Mouse (Mus musculus): ENCODE results near the gene Pde4b. TPM values are rescaled to one million over a fixed set of nuclear protein-coding genes. Genes with fewer than 3 reads are reported as not detected.

Pde4b gene
- polyA plus RNA-seq, 1 experiment from 2014 or later, result 21.8 TPM

GRCm38 (mm10) chr4:102382763-102383505 is 295.6 kb downstream of the Pde4b start:
- WGBS, result 83% methylated on average over 1 of the region's 1 CpGs
- no peak overlapping the region for H3K9ac ChIP-seq
- no peaks in the 10 kb centered on the region for H3K4me1 ChIP-seq (replicated peaks)
- H3K27ac ChIP-seq (replicated peaks), result no peak overlapping the region
- H3K36me3 ChIP-seq, result no peaks in the 10 kb centered on the region
- no peak overlapping the region for H3K4me3 ChIP-seq
- no peaks in the 10 kb centered on the region for H3K27me3 ChIP-seq
- H3K4me2 ChIP-seq, result no peak overlapping the region
- no peaks in the 10 kb centered on the region for H3K9me3 ChIP-seq
- ATAC-seq (ENCODE audit: low read depth), result no peak

DNA sequence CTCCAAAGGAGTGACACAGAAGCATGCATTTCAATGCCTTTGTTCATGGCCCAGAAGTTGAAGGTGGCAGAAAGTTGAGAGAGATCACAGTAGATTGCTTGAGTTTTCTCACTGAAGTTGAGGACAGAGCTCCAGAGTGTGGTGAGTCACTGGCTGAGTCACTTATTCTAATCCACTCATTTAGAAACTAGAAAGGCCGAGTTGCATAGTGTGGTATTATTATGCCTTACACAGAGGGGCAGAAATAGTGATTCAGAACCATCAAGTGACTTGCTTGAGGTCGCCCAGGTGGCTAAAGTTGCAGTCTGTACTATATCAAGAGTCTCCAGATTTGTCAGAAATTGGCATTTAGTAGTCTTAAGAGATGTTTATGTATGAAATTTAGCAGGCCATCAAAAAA is 306.3 kb downstream of the Pde4b start:
- Histone ChIP-seq H3K27me3 (no peaks in the 10 kb centered on the region), H3K9me3 (no peaks in the 10 kb centered on the region), H3K9ac (no peak overlapping the region), H3K27ac (replicated peaks) (no peak overlapping the region), H3K36me3 (no peaks in the 10 kb centered on the region), H3K4me1 (replicated peaks) (no peaks in the 10 kb centered on the region), H3K4me3 (no peak overlapping the region), H3K4me2 (no peak overlapping the region)
- WGBS, result 76% methylated on average over 2 of the region's 2 CpGs
- ATAC-seq (ENCODE audit: low read depth), result no peak

DNA sequence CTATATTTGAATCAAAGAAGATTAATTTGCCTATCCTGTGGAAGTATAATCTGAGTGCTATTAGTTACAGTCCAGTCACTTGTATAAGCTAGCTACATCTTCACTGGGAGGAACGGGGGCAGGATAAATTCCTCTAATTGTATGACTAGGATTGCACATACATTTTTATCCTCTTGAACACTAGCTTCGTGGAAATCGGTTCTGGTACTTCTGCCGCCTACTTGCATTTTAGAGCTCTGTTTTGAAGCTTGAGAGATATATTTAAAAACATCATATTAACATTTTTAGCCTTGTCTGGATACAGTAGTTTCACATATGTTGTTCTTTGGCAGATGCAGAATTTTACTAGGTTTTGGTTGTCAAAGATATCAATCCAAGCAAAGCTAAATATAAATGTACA is 310.0 kb downstream of the Pde4b start:
- no peaks in the 10 kb centered on the region for H3K4me1 ChIP-seq (replicated peaks)
- no peak overlapping the region for H3K4me3 ChIP-seq
- WGBS, result 92% methylated on average over 4 of the region's 4 CpGs
- H3K4me2 ChIP-seq, result no peak overlapping the region
- H3K9ac ChIP-seq, result no peak overlapping the region
- ATAC-seq (ENCODE audit: low read depth), result no peak
- no peaks in the 10 kb centered on the region for H3K36me3 ChIP-seq
- no peaks in the 10 kb centered on the region for H3K9me3 ChIP-seq
- H3K27me3 ChIP-seq, result no peaks in the 10 kb centered on the region
- H3K27ac ChIP-seq (replicated peaks), result no peak overlapping the region

DNA sequence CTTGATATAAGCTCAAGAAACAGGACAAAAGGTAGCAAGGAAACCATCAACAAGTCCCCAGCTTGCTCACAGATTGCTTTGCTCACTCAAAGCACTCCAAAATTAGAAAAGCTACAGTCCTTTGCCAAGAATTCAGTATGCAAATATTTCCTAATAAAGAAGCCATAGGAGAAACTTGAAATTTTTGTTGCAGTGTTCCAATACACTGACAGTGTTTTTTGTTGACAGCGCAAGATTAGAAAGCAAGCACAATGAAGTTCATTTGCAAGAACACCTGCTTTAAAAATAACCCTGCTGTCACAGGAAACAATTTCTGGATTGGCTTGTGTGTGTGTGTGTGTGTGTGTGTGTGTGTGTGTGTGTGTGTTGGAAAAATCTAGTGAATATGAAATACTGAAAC is 311.2 kb downstream of the Pde4b start:
- no peaks in the 10 kb centered on the region for H3K9me3 ChIP-seq
- H3K27me3 ChIP-seq, result no peaks in the 10 kb centered on the region
- no peak overlapping the region for H3K9ac ChIP-seq
- no peaks in the 10 kb centered on the region for H3K36me3 ChIP-seq
- no peak overlapping the region for H3K4me3 ChIP-seq
- H3K27ac ChIP-seq (replicated peaks), result no peak overlapping the region
- 98% methylated on average over 1 of the region's 1 CpGs for WGBS
- ATAC-seq (ENCODE audit: low read depth), result no peak
- no peak overlapping the region for H3K4me2 ChIP-seq
- no peaks in the 10 kb centered on the region for H3K4me1 ChIP-seq (replicated peaks)

GRCm38 (mm10) chr4:102406848-102407247 is 319.5 kb downstream of the Pde4b start:
- 70% methylated on average over 3 of the region's 3 CpGs for WGBS
- no peak overlapping the region for H3K27ac ChIP-seq (replicated peaks)

GRCm38 (mm10) chr4:102408132-102408531 is 320.8 kb downstream of the Pde4b start:
- Histone ChIP-seq H3K4me1 (replicated peaks) (peaks cover 6% of the 10 kb centered on the region), H3K27ac (replicated peaks) (no peak overlapping the region), H3K27me3 (no peaks in the 10 kb centered on the region), H3K36me3 (no peaks in the 10 kb centered on the region), H3K9ac (no peak overlapping the region), H3K9me3 (no peaks in the 10 kb centered on the region), H3K4me2 (no peak overlapping the region), H3K4me3 (no peak overlapping the region)
- no peak for ATAC-seq (ENCODE audit: low read depth)
- 74% methylated on average over 2 of the region's 2 CpGs for WGBS

More at GRCm38 (mm10) chr4:102406848-102407247, 319.5 kb downstream of the Pde4b start:
- no peaks in the 10 kb centered on the region for H3K27me3 ChIP-seq
- H3K4me3 ChIP-seq, result no peak overlapping the region
- no peak overlapping the region for H3K9ac ChIP-seq
- H3K4me1 ChIP-seq (replicated peaks), result peaks cover 4% of the 10 kb centered on the region; the same call in 1 of the 2 replicates
- no peaks in the 10 kb centered on the region for H3K9me3 ChIP-seq
- H3K4me2 ChIP-seq, result no peak overlapping the region
- no peak for ATAC-seq (ENCODE audit: low read depth)
- H3K36me3 ChIP-seq, result no peaks in the 10 kb centered on the region

GRCm38 (mm10) chr4:102408938-102409337 is 321.6 kb downstream of the Pde4b start:
- H3K27me3 ChIP-seq, result no peaks in the 10 kb centered on the region
- no peak overlapping the region for H3K9ac ChIP-seq
- WGBS, result 60% methylated on average over 4 of the region's 4 CpGs
- H3K27ac ChIP-seq (replicated peaks), result no peak overlapping the region
- H3K4me3 ChIP-seq, result no peak overlapping the region
- peaks cover 11% of the 10 kb centered on the region for H3K4me1 ChIP-seq (replicated peaks)
- no peaks in the 10 kb centered on the region for H3K9me3 ChIP-seq
- no peak overlapping the region for H3K4me2 ChIP-seq
- H3K36me3 ChIP-seq, result no peaks in the 10 kb centered on the region
- no peak for ATAC-seq (ENCODE audit: low read depth)

- Histone ChIP-seq H3K9ac (no peak overlapping the region), H3K4me3 (no peak overlapping the region), H3K27me3 (no peaks in the 10 kb centered on the region), H3K36me3 (no peaks in the 10 kb centered on the region), H3K4me2 (no peak overlapping the region), H3K4me1 (replicated peaks) (peaks cover 11% of the 10 kb centered on the region), H3K27ac (replicated peaks) (no peak overlapping the region), H3K9me3 (no peaks in the 10 kb centered on the region)
- WGBS, result 60% methylated on average over 2 of the region's 2 CpGs
- ATAC-seq (ENCODE audit: low read depth), result peak; percentile 71; the same call in 1 of the 2 replicates
Observed at GRCm38 (mm10) chr4:102413101-102413500, 325.8 kb downstream of the Pde4b start.

DNA sequence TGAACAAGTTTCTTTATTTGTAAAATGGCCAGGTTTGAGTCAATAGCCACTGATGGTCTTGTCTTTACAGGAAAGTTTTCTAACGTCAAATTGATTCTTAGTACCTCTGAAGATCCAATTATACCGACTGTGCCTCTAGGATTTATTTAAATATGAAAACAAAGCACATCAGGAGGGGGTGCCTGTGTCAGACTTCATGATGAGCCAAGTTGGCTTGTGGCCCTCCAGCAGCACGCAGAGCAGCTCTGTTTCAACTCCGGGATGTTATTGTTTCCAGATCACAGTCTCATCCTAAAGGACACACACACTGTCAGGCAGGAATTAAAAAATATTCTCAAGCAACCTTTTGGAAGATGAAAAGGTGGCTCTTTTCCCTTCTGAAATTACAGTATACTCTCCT is 326.5 kb downstream of the Pde4b start:
- WGBS, result 36% methylated on average over 4 of the region's 4 CpGs
- Histone ChIP-seq H3K27me3 (no peaks in the 10 kb centered on the region), H3K9me3 (no peaks in the 10 kb centered on the region), H3K9ac (no peak overlapping the region), H3K27ac (replicated peaks) (no peak overlapping the region), H3K4me3 (no peak overlapping the region), H3K36me3 (no peaks in the 10 kb centered on the region), H3K4me1 (replicated peaks) (peaks cover 10% of the 10 kb centered on the region), H3K4me2 (no peak overlapping the region)
- no peak; the same call in 1 of the 2 replicates for ATAC-seq (ENCODE audit: low read depth)

DNA sequence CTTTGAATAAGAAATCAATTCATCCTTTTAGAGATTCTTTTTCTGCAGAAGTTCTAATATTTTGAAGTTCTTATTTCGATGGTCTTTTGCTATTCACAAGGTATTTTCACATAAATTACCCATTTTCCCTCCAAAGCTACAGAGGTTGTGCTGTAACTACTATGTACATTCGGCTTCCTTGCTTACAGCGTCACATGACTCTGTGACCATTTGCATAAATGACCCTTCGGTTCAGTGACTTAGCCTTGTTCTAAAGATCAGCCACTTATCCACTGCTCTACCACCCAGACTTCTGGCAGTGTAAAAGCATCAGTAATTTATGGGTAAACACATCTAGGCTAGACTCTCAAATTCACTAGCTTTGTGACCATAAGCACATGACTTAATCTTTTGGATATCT is 327.3 kb downstream of the Pde4b start:
- ATAC-seq (ENCODE audit: low read depth), result no peak
- Histone ChIP-seq H3K27me3 (no peaks in the 10 kb centered on the region), H3K36me3 (no peaks in the 10 kb centered on the region), H3K9me3 (no peaks in the 10 kb centered on the region), H3K4me3 (no peak overlapping the region), H3K4me2 (no peak overlapping the region), H3K27ac (replicated peaks) (no peak overlapping the region), H3K9ac (no peak overlapping the region), H3K4me1 (replicated peaks) (peaks cover 7% of the 10 kb centered on the region)
- WGBS, result 81% methylated on average over 4 of the region's 4 CpGs

DNA sequence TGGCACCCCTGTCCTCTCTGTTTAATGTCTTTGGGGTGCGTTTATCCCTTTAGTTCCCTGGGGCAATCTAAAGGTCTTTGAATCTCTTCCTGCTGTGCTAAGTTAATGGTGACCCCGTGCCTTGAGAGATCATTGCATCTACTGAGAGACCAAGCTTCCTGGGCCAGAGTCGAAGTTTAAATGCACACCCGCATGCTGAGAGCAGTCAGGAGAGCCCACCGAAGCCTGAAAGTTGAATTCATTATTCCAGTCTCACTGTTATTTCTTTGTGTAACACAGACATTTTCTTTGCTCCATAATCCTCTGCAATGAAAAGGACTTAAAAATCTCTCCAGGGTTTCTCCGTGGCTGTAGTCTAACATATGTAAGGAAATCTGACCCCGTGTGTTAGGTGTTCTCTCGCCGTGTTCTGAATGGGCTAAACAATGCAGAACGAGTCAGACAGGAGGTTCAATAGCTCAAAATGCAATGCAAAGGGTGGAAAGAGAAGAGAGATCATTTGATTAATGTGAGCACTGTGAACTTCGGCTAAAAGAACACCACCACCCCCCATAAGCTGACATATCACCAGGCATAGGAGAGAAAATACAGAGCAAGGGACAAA is 333.6 kb downstream of the Pde4b start:
- Histone ChIP-seq H3K9me3 (no peaks in the 10 kb centered on the region), H3K4me1 (replicated peaks) (peaks cover 13% of the 10 kb centered on the region), H3K36me3 (no peaks in the 10 kb centered on the region), H3K9ac (peak overlapping the region; percentile 52; the same call in 1 of the 2 replicates), H3K4me2 (peak overlapping the region; percentile 51), H3K27ac (replicated peaks) (peak overlapping the region; percentile 52), H3K4me3 (peak overlapping the region; percentile 25), H3K27me3 (no peaks in the 10 kb centered on the region)
- 20% methylated on average over 11 of the region's 11 CpGs for WGBS
- ATAC-seq (ENCODE audit: low read depth), result peak; percentile 36; the same call in 1 of the 2 replicates

GRCm38 (mm10) chr4:102421398-102421859 is 334.1 kb downstream of the Pde4b start:
- H3K9ac ChIP-seq, result peak overlapping the region; percentile 52; the same call in 1 of the 2 replicates
- H3K9me3 ChIP-seq, result no peaks in the 10 kb centered on the region
- H3K4me3 ChIP-seq, result peak overlapping the region; percentile 25
- peak overlapping the region; percentile 52 for H3K27ac ChIP-seq (replicated peaks)
- no peaks in the 10 kb centered on the region for H3K36me3 ChIP-seq
- peak overlapping the region; percentile 51 for H3K4me2 ChIP-seq
- 0 out of 2 replicates have a peak, but pooled peaks have one; percentile 59 for ATAC-seq (ENCODE audit: low read depth)
- 38% methylated on average over 18 of the region's 18 CpGs for WGBS
- no peaks in the 10 kb centered on the region for H3K27me3 ChIP-seq
- H3K4me1 ChIP-seq (replicated peaks), result peaks cover 13% of the 10 kb centered on the region

All from neural tube, embryonic 13.5 days (tissue).